Mouse (Mus musculus): Measurements from ENCODE around the gene Necab3. TPM values are rescaled to one million over a fixed set of nuclear protein-coding genes. Genes with fewer than 3 reads are reported as not detected.

Gene Necab3
- total RNA-seq, 2 experiments from 2014 or later, result 1.8 to 2.1 TPM

- peak in 1 of 2 experiments; percentile 53 for DNase-seq (ENCODE audit: low spot score in 2 of 2)
Observed at GRCm38 (mm10) chr2:154543567-154544347, 14.9 kb downstream of the Necab3 start.

GRCm38 (mm10) chr2:154541630-154542029, 17.1 kb downstream of the Necab3 start:
- DNase-seq (ENCODE audit: low spot score in 2 of 2), result no peak

- no peak for DNase-seq (ENCODE audit: low spot score in 2 of 2)
Observed at GRCm38 (mm10) chr2:154539720-154540119, 19.0 kb downstream of the Necab3 start.

GRCm38 (mm10) chr2:154538710-154539109, 20.0 kb downstream of the Necab3 start:
- no peak for DNase-seq (ENCODE audit: low spot score in 2 of 2)

- no peak for DNase-seq (ENCODE audit: low spot score in 2 of 2)
Observed at GRCm38 (mm10) chr2:154538310-154538709, 20.4 kb downstream of the Necab3 start.

GRCm38 (mm10) chr2:154534704-154535270, 23.9 kb downstream of the Necab3 start:
- DNase-seq (ENCODE audit: low spot score in 2 of 2), result no peak

GRCm38 (mm10) chr2:154532888-154533287, 25.8 kb downstream of the Necab3 start:
- DNase-seq (ENCODE audit: low spot score in 2 of 2), result no peak

- no peak for DNase-seq (ENCODE audit: low spot score in 2 of 2)
Observed at GRCm38 (mm10) chr2:154526531-154526930, 32.2 kb downstream of the Necab3 start.

- no peak for DNase-seq (ENCODE audit: low spot score in 2 of 2)
Observed at GRCm38 (mm10) chr2:154525285-154525684, 33.4 kb downstream of the Necab3 start.

GRCm38 (mm10) chr2:154522334-154522733, 36.4 kb downstream of the Necab3 start:
- no peak for DNase-seq (ENCODE audit: low spot score in 2 of 2)

GRCm38 (mm10) chr2:154521449-154521848, 37.2 kb downstream of the Necab3 start:
- DNase-seq (ENCODE audit: low spot score in 2 of 2), result no peak

GRCm38 (mm10) chr2:154517424-154517823, 41.3 kb downstream of the Necab3 start:
- DNase-seq (ENCODE audit: low spot score in 2 of 2), result no peak

GRCm38 (mm10) chr2:154516944-154517343, 41.7 kb downstream of the Necab3 start:
- no peak for DNase-seq (ENCODE audit: low spot score in 2 of 2)

GRCm38 (mm10) chr2:154510141-154510540, 48.5 kb downstream of the Necab3 start:
- no peak for DNase-seq (ENCODE audit: low spot score in 2 of 2)

GRCm38 (mm10) chr2:154508450-154508849, 50.2 kb downstream of the Necab3 start:
- no peak for DNase-seq (ENCODE audit: low spot score in 2 of 2)

- no peak for DNase-seq (ENCODE audit: low spot score in 2 of 2)
Observed at GRCm38 (mm10) chr2:154507566-154508283, 51.0 kb downstream of the Necab3 start.

GRCm38 (mm10) chr2:154507076-154507475, 51.6 kb downstream of the Necab3 start:
- no peak for DNase-seq (ENCODE audit: low spot score in 2 of 2)

- DNase-seq (ENCODE audit: low spot score in 2 of 2), result no peak
Observed at GRCm38 (mm10) chr2:154500758-154501157, 57.9 kb downstream of the Necab3 start.

- no peak for DNase-seq (ENCODE audit: low spot score in 2 of 2)
Observed at GRCm38 (mm10) chr2:154499717-154500247, 58.9 kb downstream of the Necab3 start.

- no peak for DNase-seq (ENCODE audit: low spot score in 2 of 2)
Observed at GRCm38 (mm10) chr2:154498571-154498970, 60.1 kb downstream of the Necab3 start.

GRCm38 (mm10) chr2:154495021-154495420, 63.7 kb downstream of the Necab3 start:
- no peak for DNase-seq (ENCODE audit: low spot score in 2 of 2)
